Mouse (Mus musculus): Measurements from ENCODE around the gene Nutm1.
A peak's percentile ranks its signal among the peaks of the same experiment; 100 is the strongest.
"Not testable (repeated sequence)": the region's sequence is repeated elsewhere in the genome, so short reads cannot be mapped to it uniquely, and the experiment has no call there.

The Nutm1 gene

DNA sequence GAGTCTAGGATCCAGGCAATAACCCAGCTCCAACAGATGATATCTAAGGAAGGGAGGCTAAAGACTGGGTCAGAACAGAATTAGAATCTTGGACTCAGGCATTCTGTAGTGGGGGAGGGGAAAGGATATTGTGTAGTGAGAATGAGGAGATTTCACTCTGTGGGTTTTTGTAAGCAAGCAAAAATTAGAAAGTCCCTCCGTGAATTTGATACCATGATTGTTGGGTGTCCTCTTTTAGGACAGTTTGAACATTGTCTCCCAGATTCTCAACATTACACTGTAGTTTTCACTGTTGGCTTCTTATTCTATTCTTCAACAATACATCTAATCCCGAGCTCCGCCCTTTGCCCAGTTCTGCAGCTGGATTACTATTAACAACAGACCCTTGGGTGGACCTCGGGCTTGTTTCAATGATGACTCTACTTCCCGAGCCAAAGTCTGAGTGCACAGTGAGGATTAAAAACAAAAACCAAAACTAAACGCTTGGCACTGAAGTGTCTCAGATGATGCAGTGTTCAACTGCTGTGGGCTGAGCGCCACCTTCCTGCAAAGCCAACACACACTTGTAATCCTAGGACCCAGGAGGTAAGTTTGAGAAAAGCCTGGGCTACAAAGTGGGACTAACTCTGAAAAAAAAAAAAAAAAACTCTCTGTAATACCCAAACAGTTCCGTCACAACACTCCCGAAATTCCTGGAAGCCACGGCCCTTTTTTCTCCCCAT is at the start of gene Nutm1:
Gene Nutm1, minus strand, starts transcription at position 51 of the 722 bp plus-strand sequence.
- DNase-seq (ENCODE audit: low read depth, low spot score) = peak; percentile 48

DNA sequence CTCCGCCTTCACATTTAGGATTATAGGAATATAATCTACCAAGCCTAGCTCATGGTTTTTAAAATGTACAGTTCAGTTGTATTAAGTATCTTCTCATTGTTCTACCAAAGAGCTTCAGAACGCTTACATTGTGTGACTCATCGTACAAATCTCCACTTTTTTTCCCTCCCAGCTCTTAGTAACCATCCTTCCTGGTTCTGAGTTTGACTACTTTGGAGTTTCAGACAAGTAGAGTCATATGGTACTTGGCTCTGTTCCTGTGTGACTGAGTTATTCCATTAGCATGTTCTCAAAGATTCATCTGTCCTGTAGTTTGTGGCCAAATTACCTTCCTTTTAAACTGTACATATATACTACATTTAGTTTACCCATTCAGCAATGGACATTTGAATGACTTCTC is 49.6 kb upstream of the Nutm1 start:
- no peak for DNase-seq (ENCODE audit: low read depth, low spot score)

DNA sequence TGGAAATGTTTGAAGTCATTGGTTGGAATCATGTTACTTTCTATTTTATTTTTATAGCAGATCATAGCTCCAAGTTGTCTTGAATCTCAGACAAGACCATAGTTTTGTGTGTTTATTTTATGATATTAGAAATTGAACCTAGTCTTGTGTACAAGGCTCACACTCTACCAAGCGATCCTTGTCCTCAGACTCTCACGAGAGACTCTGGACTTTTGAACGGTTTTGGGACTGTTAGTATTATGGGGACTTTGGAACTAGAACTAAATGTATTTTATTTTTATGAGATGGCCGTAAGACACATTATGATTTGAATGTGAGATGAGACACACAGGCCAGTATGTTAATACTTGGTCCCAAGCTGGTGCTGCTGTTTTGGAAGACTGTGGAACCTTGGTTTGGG is 39.1 kb upstream of the Nutm1 start:
- DNase-seq (ENCODE audit: low read depth, low spot score) = no peak

DNA sequence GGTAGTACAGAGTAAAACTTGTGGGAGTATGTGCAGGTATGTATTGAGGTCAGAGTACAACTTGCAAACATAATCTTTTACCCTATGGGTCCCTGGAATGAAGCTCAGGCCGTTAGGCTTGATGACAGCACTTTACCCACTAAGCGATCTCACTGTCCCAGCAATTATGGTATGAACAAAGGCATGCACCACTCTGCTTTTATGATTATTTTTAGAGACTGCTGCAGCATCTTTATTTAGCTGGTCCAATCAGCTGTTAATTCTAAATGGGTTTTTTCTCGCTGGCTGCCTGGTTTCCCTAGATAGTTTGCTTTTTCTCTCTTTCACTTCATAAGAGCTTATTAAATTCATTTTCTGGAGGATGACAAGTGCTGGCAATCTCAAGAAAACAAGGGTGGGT is 37.1 kb upstream of the Nutm1 start:
- no peak for DNase-seq (ENCODE audit: low read depth, low spot score)

DNA sequence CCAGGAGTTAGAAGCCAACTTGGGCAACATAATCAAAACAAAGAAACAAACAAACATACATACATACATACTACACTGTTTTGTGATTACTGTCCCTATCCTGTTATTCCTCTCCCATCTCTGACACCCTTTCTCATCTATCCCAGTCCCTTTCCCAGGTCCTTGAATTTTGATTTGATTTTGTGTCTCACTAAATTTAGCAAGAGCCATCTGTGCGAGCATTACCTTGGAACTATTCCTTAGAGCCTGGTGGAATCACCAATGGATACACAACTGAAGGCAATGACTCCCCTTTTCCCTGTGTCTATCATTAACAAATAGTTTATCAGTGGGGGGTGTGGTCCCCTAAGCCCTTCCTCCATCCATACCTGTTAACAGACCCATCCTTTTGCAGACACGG is 33.7 kb upstream of the Nutm1 start:
- no peak for DNase-seq (ENCODE audit: low read depth, low spot score)

DNA sequence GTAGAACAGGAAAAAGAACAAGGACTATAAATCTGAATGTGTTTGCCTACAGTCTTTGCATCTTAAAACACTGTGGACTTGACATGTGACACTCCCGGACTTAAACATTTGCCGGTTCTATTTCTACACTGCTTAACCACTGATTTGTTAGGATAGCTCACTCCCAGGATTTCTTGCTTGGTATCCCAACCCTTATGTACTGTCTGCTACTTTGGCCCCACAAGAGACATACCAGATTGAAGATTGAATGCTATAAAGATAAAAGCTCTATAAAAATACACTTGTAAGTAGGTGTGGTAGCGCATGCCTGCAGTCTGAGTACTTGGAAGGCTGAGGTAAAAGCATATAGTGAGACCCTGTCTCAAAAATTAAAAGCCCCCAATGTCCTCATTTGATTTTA is 30.4 kb upstream of the Nutm1 start:
- no peak for DNase-seq (ENCODE audit: low read depth, low spot score)

DNA sequence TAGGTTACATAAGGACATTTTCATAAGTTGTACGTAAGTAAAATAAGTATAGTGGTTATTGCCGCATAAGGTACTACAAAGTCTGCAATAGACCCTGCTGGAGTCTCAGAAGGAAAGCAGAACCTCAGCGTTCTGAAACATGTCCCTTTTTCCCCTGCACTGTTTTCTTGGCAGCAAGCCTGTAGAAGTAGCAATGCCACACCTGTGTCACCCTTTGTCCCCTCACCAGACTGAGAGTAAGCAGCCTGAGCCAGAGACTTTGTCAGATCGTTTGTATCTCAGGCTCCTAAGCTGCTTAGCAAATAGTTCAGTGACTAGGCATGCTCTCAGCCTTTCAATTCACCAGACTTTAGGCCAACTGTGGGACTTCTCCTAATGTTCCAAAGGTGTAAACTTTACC is 28.0 kb upstream of the Nutm1 start:
- no peak for DNase-seq (ENCODE audit: low read depth, low spot score)

DNA sequence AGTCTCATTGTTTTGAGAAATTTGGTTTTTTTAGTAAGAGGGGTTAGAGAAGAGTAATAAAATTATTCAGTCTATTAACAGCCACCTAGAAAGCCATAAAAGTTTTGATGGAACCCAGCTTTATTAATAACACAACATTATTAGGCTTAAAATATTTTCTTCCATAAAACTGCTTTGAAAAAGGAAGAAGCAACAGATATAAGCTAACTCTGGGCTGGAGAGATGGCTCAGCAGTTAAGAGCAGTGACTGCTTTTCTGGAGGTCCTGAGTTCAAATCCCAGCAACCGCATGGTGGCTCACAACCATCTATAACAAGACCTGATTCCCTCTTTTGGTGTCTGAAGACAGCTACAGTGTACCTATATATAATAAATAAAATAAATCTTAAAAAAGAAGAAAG is 27.0 kb upstream of the Nutm1 start:
- not testable (repeated sequence) for DNase-seq (ENCODE audit: low read depth, low spot score)

DNA sequence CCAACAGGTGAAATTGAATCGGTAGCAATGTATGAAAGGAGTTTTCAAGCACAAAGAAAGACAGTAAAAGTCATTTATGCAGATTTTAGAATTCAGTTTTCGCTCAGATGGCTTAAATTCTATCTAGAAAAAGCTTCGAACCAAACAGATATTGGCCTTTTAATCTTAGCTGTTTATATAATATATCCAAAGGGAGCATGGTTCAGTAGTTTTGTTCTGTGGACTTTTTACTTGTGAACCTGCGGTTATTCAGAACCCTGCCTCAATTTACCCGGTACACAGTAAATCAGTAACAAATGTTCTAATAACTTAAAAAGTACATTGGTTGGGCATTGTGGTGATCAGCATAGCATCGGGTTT is 25.9 kb upstream of the Nutm1 start:
- DNase-seq (ENCODE audit: low read depth, low spot score) = no peak

DNA sequence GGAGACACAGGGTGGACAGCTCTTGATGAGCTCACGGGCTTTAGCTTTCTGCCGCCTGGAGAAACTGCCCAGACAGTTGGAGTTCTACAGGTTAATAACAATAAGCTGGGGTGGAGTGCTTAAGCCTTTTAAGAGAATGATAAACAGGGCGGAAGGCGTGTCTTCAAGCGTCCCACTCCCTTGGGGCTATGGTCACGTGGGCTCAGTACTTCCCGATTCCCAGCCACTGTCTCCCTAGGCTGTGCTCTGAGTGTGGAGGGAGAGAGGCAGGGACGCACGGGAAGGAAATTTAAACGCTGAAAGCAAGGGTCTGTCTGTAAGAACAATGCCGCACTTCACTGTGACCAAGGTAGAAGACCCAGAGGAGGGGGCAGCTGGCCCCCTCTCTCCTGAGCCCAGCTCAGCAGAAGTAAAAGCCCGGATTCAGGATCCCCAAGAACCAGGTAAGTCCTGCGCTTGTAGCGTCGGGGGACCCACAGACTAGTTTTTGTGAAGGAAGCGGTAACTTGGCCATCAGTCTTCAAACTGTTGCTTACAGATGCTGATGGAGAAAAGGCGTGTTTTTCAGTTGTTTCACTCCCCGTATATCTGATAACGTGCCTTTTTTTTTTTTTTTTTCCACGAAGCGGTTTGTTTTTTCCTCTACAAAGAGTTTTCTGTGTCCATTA is 25.4 kb upstream of the Nutm1 start:
- peak; percentile 51 for DNase-seq (ENCODE audit: low read depth, low spot score)

DNA sequence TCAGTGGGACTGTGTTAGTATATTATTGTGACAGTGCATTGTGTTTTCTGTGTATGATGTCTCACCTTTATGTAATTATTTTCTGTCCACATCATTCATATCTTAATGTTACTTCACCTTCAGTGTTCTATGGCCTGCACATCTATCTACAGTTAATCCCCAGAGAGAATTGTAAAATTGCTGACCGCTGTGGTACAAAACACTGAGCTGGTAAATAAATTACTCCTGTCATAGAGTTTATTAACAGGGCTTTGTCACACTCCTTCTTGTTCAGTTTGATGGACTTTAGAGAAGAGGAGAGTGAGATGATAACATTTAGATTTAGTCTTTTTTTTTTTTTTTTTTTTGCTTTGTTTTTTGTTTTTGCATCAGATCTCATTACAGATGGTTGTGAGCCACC is 23.8 kb upstream of the Nutm1 start:
- no peak for DNase-seq (ENCODE audit: low read depth, low spot score)

DNA sequence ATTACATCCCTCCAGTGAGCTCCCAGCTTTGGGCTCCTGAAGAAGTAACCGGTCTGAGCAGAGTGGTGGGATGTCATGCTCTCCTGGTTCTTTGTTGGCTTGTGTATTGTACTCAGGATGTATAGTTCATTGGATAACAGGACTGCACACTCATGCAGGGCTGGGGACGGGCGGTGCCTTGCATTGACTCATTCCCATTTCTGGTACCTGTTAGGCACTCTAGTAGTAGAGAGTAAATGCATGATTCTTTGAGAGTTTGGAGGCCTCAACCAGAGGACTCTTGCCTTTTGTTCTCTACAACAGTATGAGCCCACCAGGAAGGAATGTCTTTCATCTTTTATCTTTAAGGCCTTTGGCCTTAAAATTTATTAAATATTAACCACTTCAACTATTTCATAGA is 17.8 kb upstream of the Nutm1 start:
- DNase-seq (ENCODE audit: low read depth, low spot score) = no peak

DNA sequence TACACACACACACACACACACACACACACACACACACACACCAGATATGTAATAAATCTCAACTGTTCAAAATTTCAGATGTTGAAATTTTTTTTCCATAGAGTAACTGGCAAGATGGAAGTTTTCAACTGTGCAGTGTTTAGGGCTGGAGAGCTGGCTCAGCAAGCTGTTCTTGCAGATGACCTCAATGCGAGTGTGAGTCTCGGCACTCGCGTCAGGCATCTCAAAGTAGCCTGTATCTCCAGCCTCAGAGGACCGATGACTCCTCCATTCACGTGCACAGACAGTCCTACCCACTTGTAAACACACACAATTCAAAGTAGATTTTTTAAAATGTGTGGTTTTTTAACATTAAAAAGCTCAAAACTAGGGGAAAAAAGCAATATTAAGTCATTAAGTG is 14.4 kb upstream of the Nutm1 start:
- no peak for DNase-seq (ENCODE audit: low read depth, low spot score)

DNA sequence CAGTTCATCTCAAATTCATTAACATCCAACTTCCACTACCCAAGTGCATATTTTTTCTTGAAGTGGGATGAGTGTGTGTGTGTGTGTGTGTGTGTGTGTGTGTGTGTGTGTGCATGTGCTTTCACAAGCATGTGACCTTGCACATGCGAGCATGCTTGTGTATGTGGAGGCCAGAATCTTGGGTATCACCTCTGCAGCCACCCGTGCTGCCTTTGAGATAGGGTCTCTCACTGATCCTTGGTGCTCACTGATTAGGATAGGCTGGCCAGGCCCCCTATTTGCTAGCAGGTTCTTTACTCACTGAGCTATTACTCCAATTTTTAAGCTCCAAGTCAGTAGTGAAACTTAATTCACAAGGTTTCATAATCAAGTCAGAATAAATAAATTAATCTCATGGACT is 13.8 kb upstream of the Nutm1 start:
- no peak for DNase-seq (ENCODE audit: low read depth, low spot score)

DNA sequence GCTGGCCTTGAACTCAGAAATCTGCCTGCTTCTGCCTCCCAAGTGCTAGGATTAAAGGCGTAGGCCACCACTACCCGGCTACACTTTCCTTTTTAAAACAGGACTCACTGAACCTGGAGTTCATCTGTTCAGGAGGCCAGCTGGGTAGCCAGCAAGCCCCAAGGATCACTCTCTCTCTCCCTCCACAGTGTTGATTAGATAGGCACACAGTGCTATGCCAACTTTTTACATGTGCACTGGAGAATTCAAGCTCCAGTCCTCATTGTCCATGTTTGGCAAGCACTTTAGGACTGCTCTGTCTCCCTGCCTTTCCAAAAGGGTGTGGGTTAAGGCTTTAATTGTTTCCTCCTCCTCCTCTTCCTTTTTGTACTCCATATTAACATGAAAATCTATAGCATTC is 10.9 kb upstream of the Nutm1 start:
- DNase-seq (ENCODE audit: low read depth, low spot score) = no peak

DNA sequence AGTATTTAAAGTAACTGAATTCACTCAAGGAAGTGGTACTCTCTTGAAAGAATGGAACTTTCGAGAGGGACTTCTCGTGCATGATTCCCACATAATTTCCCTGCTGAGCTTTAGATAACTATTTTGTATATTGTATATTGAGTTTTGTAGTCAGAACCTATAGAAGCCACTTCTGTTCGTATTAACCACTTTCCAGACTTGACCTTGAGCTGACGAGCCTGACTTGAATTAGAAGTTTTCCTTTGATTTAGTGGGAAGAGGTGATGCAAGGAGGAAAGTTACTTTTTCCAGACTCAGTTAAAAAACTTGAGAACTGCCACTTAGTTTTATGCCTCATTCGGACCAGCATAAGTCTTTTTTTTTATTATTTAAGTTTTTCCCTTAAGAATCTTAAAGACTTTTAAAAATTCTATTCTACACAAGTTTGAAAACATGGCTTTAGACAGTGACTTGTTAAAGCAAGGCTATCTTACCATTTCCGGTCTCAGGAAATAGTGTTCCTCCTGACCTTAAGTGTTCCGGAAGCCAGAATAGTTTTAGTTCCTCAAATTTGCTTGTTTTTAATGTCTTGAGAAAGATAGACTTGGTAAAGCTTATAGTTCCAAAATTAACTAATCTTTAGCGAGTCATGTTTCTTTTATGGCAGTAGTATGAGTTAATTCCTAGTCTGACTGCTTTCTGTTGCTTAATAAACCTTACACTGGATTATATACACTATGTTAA is 8.6 kb upstream of the Nutm1 start:
- DNase-seq (ENCODE audit: low read depth, low spot score) = peak; percentile 41

DNA sequence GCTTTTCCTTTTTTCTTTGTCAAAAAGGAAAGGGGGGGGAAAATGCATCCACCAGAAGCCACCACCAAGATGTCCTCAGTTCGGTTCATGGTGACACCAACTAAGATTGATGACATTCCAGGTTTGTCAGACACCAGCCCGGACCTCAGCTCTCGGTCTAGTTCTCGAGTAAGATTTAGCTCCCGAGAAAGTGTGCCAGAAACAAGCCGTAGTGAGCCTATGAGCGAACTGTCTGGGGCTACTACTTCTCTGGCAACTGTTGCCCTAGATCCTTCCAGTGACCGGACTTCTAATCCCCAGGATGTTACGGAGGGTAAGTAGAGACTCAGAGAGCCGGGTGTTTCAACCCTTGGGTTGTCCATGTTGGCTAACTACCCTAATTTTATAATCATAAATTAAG is 7.7 kb upstream of the Nutm1 start:
- DNase-seq (ENCODE audit: low read depth, low spot score) = peak; percentile 19

DNA sequence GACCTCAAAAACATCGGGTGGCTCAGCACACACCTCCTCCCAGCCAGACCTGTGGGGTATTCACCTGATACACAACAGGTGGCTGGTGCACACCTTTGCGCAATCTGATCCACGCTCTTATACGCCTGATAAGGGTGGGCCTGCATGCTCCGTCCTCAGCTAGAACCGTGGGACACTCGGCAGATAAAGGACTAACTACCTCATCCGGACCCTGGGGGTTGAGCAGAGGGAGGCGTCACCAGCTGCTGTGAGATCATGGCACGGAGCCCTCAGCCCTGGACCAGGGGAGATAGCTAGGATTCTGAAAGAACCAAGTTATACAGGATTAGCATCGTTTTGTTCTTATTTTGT is 7.1 kb upstream of the Nutm1 start, which contains the start of gene Gm21985:
Gene Gm21985, plus strand, starts transcription at position 73 of the 351 bp plus-strand sequence.
- peak; percentile 54 for DNase-seq (ENCODE audit: low read depth, low spot score)

DNA sequence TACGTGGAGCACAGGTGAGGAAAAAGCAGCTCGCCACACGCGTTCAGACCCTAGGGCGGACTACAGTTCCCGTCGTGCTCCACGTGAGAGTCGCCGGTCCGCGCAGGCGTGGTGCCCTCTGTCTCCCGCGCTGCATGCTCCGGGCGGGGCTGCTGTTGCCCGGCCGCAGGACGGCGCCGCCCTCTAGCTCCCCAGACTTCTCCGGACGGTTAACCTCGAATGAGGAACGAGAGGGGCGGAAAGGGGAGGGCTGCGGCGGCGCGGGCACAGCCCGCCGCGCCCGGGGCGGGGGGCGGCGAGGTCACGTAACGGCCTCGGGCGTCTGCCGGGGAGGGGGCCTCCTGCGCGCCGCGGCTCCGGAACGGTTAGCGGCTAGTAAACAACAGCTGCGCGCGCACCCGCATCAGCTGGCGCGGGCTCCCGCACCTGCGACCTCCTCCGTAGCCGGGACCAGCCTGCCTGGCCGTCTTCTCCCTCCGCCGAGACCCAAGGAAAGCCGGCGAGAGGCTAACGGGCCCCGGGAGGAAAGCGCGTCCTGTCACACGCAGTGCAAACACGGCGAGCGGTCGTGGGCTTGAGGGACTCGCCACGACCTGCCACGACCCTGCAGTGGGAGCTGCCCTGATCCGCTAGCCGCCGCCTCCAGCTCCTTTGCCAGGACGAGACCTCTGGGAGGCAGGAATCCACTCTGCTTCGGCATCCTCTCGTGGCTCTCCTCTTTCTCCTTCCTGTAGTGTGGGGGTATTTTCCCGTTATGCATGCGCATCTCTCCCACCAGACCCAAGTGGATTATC is 6.6 kb upstream of the Nutm1 start, which contains the start of gene Slc12a6:
Gene Slc12a6, plus strand, starts transcription at position 378 of the 794 bp plus-strand sequence.
- DNase-seq (ENCODE audit: low read depth, low spot score) = peak; percentile 95

DNA sequence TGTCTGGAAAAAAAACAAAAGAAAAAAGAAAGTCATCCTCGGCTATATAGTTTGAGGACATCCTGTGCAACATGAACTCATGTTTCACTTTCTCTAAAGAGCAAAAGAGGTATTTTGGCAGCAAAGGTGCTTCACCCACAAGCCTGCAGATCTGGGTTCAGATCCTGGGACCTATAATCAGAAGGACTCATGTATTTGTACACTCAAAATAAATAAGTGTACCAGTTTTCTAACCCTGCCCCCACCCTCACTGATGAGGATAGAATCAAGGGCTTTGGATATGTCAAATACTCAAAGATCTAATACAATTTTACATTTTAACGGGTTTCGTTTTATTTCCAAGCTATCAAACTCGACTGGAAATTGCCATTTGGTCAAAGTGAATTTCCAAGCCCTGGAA is 5.3 kb upstream of the Nutm1 start:
- no peak for DNase-seq (ENCODE audit: low read depth, low spot score)

DNA sequence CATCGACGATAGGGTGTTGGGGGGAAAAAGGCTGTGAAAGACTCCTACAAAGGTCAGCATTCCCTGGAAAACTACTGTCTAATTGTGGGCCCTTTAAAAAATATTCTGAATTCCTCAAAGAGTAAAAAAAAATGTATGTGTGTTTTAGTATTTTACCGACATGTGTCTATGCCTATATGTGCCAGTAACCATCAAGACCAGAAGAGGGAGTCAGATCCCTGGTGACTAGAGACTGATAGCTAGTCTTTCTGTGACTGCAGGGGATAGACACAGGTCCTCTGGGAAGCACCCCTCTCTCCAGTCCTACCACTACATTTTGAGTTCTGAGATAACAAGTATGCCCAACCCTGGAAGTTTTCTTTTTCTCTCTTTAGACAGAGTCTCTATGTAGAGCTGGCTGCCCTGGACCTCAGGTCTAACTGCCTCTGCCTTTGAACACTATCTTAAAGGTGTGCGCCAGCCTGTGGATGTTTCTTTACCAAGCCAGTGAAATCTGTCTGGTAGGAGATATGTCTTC is 3.7 kb upstream of the Nutm1 start:
- peak; percentile 38 for DNase-seq (ENCODE audit: low read depth, low spot score)

Data from CD4-positive helper T cell, adult 2 months (primary cell).